Mouse (Mus musculus): Measurements from ENCODE around the gene Hist1h1e. TPM values are rescaled to one million over a fixed set of nuclear protein-coding genes. Genes with fewer than 3 reads are reported as not detected.
A peak's percentile ranks its signal among the peaks of the same experiment; 100 is the strongest.
"Not testable (repeated sequence)": the region's sequence is repeated elsewhere in the genome, so short reads cannot be mapped to it uniquely, and the experiment has no call there.

Hist1h1e gene
- total RNA-seq, 2 experiments from 2014 or later: 91.2 to 121 TPM

DNA sequence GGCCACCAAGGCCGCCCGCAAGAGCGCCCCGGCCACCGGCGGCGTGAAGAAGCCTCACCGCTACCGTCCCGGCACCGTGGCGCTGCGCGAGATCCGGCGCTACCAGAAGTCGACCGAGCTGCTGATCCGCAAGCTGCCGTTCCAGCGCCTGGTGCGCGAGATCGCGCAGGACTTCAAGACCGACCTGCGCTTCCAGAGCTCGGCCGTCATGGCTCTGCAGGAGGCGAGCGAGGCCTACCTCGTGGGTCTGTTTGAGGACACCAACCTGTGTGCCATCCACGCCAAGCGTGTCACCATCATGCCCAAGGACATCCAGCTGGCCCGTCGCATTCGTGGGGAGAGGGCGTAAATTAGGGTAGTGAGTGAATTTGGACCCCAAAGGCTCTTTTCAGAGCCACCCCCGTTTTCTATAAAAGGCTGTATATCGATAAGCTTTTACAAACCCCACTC, 46.5 kb downstream of the Hist1h1e start:
- intact Hi-C loops (cut with DNase I; ENCODE audit: low total_unique reads); DNase-seq: not testable (repeated sequence)

DNA sequence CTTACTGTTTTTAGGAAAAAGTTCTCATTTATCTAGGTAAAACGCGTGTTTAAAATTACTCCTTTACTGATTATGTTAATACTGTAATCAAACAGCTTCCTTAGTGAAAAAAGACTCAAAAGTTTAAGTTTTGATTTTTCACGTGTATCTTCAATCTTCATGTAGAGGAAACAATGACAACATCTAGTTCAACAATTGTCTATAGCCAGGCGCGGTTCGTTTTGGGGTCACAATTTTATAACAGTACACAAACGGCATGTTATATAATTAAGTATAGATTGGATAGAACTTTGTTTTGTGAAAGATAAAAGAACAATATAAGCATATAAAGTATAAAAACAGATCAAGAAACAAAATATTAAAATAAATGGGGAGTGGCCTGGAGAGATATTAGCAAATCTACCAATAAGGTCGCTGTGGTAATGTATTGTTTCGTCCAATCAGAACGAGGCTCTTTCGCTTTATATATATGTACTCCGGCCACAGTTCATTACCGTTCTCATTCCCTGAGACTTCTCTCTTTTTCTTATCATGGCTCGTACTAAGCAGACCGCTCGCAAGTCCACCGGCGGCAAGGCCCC, 47.0 kb downstream of the Hist1h1e start, which contains the start of gene Hist1h3d:
Gene Hist1h3d (plus strand): TSS at position 493 of the 581 bp plus-strand sequence.
- no peak for DNase-seq

DNA sequence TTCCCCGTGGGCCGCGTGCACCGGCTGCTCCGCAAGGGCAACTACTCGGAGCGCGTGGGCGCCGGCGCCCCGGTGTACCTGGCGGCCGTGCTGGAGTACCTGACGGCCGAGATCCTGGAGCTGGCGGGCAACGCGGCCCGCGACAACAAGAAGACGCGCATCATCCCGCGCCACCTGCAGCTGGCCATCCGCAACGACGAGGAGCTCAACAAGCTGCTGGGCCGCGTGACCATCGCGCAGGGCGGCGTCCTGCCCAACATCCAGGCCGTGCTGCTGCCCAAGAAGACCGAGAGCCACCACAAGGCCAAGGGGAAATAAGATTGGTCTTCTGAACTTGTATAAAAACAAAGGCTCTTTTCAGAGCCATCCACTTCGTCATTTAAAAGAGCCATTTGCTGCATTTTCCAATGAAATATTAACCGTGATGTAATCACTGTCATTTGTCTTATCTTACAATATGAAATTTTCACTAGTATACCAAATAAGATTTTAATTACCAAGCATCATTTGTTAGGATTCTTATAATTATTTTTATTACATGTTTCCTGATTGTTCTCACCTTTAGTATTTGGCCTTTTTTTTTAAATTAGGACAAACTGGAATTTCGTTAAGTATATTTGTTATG, 47.7 kb downstream of the Hist1h1e start:
- DNase-seq; intact Hi-C loops (cut with DNase I; ENCODE audit: low total_unique reads): not testable (repeated sequence)

More for the DNA sequence above, 47.0 kb downstream of the Hist1h1e start, which contains the start of gene Hist1h3d:
- intact Hi-C loops (cut with DNase I; ENCODE audit: low total_unique reads): no loop called here

DNA sequence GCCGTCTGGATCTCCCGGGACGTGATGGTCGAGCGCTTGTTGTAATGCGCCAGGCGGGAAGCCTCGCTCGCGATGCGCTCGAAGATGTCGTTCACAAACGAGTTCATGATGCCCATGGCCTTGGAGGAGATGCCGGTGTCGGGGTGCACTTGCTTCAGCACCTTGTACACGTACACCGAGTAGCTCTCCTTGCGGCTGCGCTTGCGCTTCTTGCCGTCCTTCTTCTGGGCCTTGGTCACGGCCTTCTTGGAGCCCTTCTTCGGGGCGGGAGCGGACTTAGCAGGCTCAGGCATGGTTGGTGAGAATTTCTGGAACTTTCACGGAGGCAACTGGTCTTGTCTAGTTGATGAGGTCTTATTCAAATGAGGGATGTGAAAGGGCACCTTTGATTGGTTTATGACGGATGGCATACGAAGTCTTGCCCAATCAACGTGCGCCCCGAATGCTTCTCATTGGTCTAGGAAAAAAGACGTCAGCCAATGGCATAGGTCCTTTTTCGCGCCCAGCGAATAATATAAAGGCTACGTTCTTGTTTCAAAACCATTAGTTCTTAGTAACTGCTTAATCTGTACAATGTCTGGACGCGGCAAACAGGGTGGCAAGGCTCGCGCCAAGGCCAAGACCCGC, 48.3 kb downstream of the Hist1h1e start, which contains the start of the genes Hist1h2bf and Hist1h2ad:
Gene Hist1h2bf (minus strand): TSS at position 299 of the 627 bp plus-strand sequence.
Gene Hist1h2ad (plus strand): TSS at position 484 of the 627 bp plus-strand sequence.
- intact Hi-C loops (cut with DNase I; ENCODE audit: low total_unique reads): not testable (repeated sequence)

DNA sequence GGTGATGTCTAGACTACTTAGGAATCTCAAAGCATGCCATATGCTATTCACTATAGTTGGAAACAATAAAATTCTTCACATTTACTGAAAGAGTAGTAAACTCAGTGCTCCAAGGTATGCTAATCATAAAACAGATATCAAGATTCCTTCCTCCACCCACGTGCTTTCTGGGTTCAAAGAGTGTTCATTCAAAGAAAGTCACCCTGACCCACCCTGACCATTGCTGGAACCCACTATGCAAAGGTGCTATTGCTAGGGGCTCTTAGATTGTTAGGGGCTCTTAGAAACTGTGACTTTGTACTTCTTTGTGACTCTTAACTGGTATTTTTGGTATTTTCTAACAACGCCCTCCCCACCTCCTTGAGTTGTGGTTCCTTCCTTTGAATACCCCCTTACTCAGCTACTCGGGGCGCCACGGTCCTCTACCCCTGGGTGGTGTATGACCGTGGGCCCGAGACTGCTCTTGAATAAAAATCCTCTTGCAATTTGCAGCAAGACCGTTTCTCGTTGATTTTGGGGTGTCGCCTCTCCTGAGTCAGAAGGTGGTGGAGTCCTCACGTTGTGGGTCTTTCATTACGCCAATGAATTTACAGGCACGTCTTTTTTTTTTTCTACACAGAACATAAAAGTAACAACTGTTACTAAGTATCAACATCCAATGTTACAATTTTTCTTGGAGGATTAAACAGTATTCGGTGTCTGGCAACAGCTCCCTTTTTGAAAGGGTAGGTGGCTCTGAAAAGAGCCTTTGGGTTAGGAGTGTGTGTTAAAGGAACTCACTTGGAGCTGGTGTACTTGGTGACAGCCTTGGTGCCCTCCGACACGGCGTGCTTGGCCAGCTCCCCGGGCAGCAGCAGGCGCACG, 49.1 kb downstream of the Hist1h1e start:
- DNase-seq; intact Hi-C loops (cut with DNase I; ENCODE audit: low total_unique reads): not testable (repeated sequence)

More for the DNA sequence above, 48.3 kb downstream of the Hist1h1e start, which contains the start of the genes Hist1h2bf and Hist1h2ad:
- DNase-seq: peak; percentile 86

DNA sequence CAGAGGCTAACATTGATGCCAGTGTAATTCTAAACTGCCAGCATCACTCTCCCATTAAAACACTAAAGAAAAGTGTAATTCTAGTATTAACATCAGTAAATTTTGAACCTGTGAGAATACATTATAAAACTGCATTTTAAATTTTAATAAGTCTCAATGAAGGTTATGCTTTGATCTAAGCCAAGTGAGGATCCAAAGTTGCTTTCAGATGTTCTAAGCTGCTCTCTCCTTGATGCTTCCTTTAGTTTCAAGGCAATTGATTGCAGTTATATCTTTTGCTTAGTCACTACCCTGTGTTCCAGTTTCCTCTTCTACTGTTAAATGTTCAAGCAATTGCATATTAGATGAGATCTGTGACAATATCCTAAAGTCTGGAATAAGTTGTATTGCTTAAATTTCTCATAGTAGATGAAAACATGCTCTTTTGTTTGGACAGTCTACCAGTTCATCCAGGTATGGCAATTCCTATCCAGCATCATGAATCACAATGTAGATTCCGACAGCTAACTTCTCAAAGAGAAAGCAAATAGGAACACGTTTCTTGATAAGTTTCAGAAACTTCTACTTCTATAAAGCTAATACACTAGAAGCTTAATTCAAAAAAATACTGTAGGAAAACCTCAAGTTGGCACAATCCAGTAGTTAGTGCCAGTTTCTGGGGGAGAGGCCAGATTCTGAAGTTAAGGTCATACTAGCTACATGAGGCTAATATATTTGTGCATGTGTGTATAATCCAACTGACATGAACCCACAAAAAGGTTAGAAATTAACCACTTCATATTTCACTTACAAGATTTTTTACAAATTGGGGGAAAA, 49.9 kb downstream of the Hist1h1e start:
- no peak for DNase-seq
- intact Hi-C loops (cut with DNase I; ENCODE audit: low total_unique reads): no loop called here

DNA sequence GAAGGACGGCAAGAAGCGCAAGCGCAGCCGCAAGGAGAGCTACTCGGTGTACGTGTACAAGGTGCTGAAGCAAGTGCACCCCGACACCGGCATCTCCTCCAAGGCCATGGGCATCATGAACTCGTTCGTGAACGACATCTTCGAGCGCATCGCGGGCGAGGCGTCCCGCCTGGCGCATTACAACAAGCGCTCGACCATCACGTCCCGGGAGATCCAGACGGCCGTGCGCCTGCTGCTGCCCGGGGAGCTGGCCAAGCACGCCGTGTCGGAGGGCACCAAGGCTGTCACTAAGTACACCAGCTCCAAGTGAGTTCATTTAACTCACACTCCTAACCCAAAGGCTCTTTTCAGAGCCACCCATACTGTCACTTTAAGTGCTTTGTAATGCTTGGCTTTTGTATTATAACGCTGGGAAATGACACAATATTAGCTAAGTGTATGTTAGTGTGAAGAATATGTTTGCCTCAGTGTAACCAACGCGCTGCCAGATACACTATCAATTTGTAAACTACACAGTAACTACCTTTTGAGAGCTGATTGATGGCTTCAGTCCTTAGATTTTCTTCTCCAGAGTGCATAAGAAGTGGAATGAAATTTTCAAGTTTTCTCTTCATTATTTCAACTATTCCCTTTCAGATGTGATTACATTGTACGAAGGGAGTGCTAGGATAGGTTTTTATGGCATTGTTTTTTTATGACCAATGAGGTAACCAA, 50.7 kb downstream of the Hist1h1e start:
- intact Hi-C loops (cut with DNase I; ENCODE audit: low total_unique reads); DNase-seq: not testable (repeated sequence)

DNA sequence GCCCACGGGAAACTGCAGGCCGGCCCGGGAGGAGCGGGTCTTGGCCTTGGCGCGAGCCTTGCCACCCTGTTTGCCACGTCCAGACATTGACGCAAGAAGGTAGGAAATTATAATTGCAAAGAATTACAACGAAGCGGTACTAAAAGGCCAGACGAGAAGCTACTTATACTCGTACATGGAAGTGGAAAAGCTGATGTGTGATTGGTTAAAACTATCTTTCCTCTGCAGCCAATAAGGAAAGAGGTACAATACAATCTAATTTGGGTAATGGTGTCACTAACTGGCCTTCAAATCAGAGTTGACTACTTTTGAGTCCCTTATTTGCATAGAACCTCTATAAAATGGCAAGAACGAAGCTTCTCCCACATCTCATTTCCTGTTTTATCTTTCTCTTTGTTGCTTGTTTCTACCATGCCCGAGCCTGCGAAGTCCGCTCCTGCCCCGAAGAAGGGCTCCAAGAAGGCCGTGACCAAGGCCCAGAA, 51.3 kb downstream of the Hist1h1e start, which contains the start of the genes Hist1h2ae and Hist1h2bg:
Gene Hist1h2ae (minus strand): TSS at position 199 of the 482 bp plus-strand sequence.
Gene Hist1h2bg (plus strand): TSS at position 375 of the 482 bp plus-strand sequence.
- DNase-seq: peak; percentile 15
- intact Hi-C loops (cut with DNase I; ENCODE audit: low total_unique reads): no loop called here

Small RNA genes within 50 kb of the gene (microRNA-seq; reads per million reads assigned to microRNA genes)
- gene Gm44359: 0 reads per million in 2 experiments
- gene Gm44394: 0 reads per million in 2 experiments

Other genes with a start within 250 kb of the Hist1h1e start
- gene Abt1, start 198.7 kb downstream of the Hist1h1e start, total RNA-seq (2021): 1 to 10 TPM; 4.5 to 4.7 TPM
- gene Btn1a1, start 156.7 kb downstream of the Hist1h1e start, total RNA-seq (2021): not detected
- gene Btn2a2, start 133.7 kb downstream of the Hist1h1e start, total RNA-seq (2021): not detected
- gene Hist1h4h, start 91.5 kb downstream of the Hist1h1e start, total RNA-seq (2021): 100 to 1,000 TPM; 281 to 294 TPM
- gene Hist1h2af, start 88.7 kb downstream of the Hist1h1e start, total RNA-seq (2021): 10 to 100 TPM; 61.2 to 77.1 TPM
- gene Hist1h3g, start 87.1 kb downstream of the Hist1h1e start, total RNA-seq (2021): 10 to 100 TPM; 19.9 to 21.2 TPM
- 1 to 10 TPM; 5.5 to 5.7 TPM for gene Hist1h2bh, start 79.2 kb downstream of the Hist1h1e start, total RNA-seq (2021)
- gene Hist1h3f, start 78.5 kb downstream of the Hist1h1e start, total RNA-seq (2021): 10 to 100 TPM; 24.2 to 25.2 TPM
- gene Hist1h4f, start 70.9 kb downstream of the Hist1h1e start, total RNA-seq (2021): 100 to 1,000 TPM; 118 to 120 TPM
- 1 to 10 TPM; 8.2 to 9.3 TPM for gene Hist1h1d, start 69.3 kb downstream of the Hist1h1e start, total RNA-seq (2021)
- gene Hist1h3e, start 60.2 kb downstream of the Hist1h1e start, total RNA-seq (2021): 10 to 100 TPM; 54.8 to 55.8 TPM
- 10 to 100 TPM; 15.2 to 16.6 TPM for gene Hist1h2ae, start 51.3 kb downstream of the Hist1h1e start, total RNA-seq (2021)
- 100 to 1,000 TPM; 102 to 113 TPM for gene Hist1h2bg, start 51.2 kb downstream of the Hist1h1e start, total RNA-seq (2021)
- gene Hist1h2bf, start 48.4 kb downstream of the Hist1h1e start, total RNA-seq (2021): 10 to 100 TPM; 47.0 to 49.6 TPM
- 10 to 100 TPM; 13.9 to 14.8 TPM for gene Hist1h2ad, start 48.2 kb downstream of the Hist1h1e start, total RNA-seq (2021)
- gene Hist1h3d, start 46.8 kb downstream of the Hist1h1e start, total RNA-seq (2021): 10 to 100 TPM; 13.5 to 15.2 TPM
- gene Hist1h4d, start 41.0 kb downstream of the Hist1h1e start, total RNA-seq (2021): 10 to 100 TPM; 88.4 to 95.8 TPM
- 10 to 100 TPM; 25.3 to 25.8 TPM for gene Hist1h2be, start 1.4 kb downstream of the Hist1h1e start, total RNA-seq (2021)
- 1 to 10 TPM; 3.1 to 3.7 TPM for gene Hist1h2ac, start 61.4 kb upstream of the Hist1h1e start, total RNA-seq (2021)
- gene Hist1h2bc, start 61.6 kb upstream of the Hist1h1e start, total RNA-seq (2021): 10 to 100 TPM; 75.5 to 80.0 TPM
- gene Hist1h1t, start 73.3 kb upstream of the Hist1h1e start, total RNA-seq (2021): not detected
- gene Hist1h4c, start 75.9 kb upstream of the Hist1h1e start, total RNA-seq (2021): 10 to 100 TPM; 94.2 to 99.8 TPM
- 10 to 100 TPM; 15.3 to 17.6 TPM for gene Hfe, start 88.3 kb upstream of the Hist1h1e start, total RNA-seq (2021)
- 100 to 1,000 TPM; 258 to 269 TPM for gene Hist1h1c, start 116.2 kb upstream of the Hist1h1e start, total RNA-seq (2021)
- gene Hist1h3c, start 123.0 kb upstream of the Hist1h1e start, total RNA-seq (2021): 10 to 100 TPM; 31.6 to 33.2 TPM
- 10 to 100 TPM; 42.8 to 44.6 TPM for gene Hist1h2bb, start 124.2 kb upstream of the Hist1h1e start, total RNA-seq (2021)
- 10 to 100 TPM; 67.6 to 81.2 TPM for gene Hist1h2ab, start 128.6 kb upstream of the Hist1h1e start, total RNA-seq (2021)
- 10 to 100 TPM; 86.8 to 91.4 TPM for gene Hist1h3b, start 129.7 kb upstream of the Hist1h1e start, total RNA-seq (2021)
- gene Hist1h4b, start 134.5 kb upstream of the Hist1h1e start, total RNA-seq (2021): 10 to 100 TPM; 56.8 to 62.2 TPM
- 10 to 100 TPM; 55.4 to 68.5 TPM for gene Hist1h4a, start 138.7 kb upstream of the Hist1h1e start, total RNA-seq (2021)
- gene Hist1h3a, start 139.8 kb upstream of the Hist1h1e start, total RNA-seq (2021): 10 to 100 TPM; 70.9 to 73.7 TPM
- 10 to 100 TPM; 45.7 to 47.5 TPM for gene Hist1h1a, start 141.1 kb upstream of the Hist1h1e start, total RNA-seq (2021)
- gene Trim38, start 147.4 kb upstream of the Hist1h1e start, total RNA-seq (2021): not detected
- gene Slc17a2, start 184.4 kb upstream of the Hist1h1e start, total RNA-seq (2021): not detected
- not detected for gene Slc17a3, start 216.9 kb upstream of the Hist1h1e start, total RNA-seq (2021)
- not detected for gene Slc17a1, start 245.2 kb upstream of the Hist1h1e start, total RNA-seq (2021)

Measured in gastrocnemius, postnatal 14 days (tissue).